Mouse (Mus musculus): ENCODE measurements around the gene Nav2. TPM values are rescaled to one million over a fixed set of nuclear protein-coding genes. Genes with fewer than 3 reads are reported as not detected.

Nav2 gene
- polyA plus RNA-seq, 1 experiment from 2014 or later = 36.1 TPM

DNA sequence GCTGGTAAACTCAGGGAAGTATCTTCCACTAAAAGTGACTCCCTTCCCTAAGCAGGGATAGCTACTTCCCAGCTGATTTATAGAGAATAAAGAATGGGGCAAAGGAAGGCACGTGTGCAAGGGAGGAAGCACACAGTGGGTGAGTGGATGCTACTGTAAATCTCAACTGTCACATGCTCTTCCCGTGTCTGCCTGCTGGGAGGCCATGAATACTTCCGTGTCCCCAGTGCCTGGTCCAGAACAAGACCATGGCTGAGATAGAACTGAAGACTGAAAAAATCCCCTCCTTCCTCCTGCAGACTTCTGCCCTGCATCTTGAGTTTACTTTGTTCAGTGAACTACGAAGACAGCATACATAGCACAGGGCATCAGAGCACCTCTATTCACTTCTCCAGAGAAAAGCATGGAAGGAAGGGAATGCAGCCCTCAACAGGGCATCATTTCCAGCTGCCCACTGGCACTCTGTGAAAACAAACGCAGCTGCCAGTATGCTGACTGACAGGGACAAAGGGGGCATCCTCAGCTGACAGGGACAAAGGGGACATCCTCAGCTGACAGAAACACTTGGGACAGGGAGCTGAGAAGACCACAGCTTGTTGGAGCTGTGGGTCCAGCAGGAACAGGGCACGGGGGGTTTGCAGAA is 138.0 kb downstream of the Nav2 start:
- no peaks in the 10 kb centered on the region for H3K27me3 ChIP-seq (ENCODE audit: control insufficient read depth, insufficient read depth, low read length)

DNA sequence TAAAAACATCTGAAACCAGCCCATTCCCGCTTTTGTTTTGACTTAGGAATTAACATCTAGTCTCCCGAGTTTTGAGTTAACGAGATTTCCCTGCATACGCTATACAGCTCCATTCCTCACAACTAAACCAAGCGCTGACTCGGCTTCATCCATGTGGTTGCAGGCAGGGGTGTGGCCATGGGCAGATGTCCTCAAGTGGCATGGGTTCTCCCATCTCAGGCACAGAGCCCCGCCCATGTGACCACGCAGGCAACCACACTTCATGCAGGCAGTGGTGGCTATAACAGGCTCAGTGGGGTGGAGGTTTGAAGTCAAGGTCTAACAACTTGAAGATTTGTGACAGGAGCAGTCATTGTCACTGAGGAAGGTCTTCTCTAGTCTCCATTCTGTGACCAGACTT is 138.8 kb downstream of the Nav2 start:
- no peaks in the 10 kb centered on the region for H3K27me3 ChIP-seq (ENCODE audit: control insufficient read depth, insufficient read depth, low read length)
- no peak for DNase-seq (ENCODE audit: low spot score)
- no peak overlapping the region for H3K4me3 ChIP-seq (ENCODE audit: low read depth, low read length)
- H3K4me2 ChIP-seq (replicated peaks; ENCODE audit: low read depth, low read length) = no peak overlapping the region
- H3K27ac ChIP-seq (ENCODE audit: low read depth, low read length) = no peak overlapping the region
- no peaks in the 10 kb centered on the region for H3K9me3 ChIP-seq (ENCODE audit: control insufficient read depth, low read length)
- no peak for ATAC-seq (ENCODE audit: low FRiP score)
- H3K4me1 ChIP-seq (replicated peaks; ENCODE audit: control insufficient read depth, insufficient read depth, low read length) = peaks cover 21% of the 10 kb centered on the region
- 65% methylated on average over 8 of the region's 8 CpGs for whole genome bisulfite sequencing
- no peaks in the 10 kb centered on the region for H3K36me3 ChIP-seq (ENCODE audit: control insufficient read depth, insufficient read depth, low read length)
- no peak overlapping the region for H3K9ac ChIP-seq (ENCODE audit: low read depth, low read length)

More for the DNA sequence above, 138.0 kb downstream of the Nav2 start:
- no peak for DNase-seq (ENCODE audit: low spot score)
- Histone ChIP-seq H3K27ac (ENCODE audit: low read depth, low read length) (no peak overlapping the region), H3K36me3 (ENCODE audit: control insufficient read depth, insufficient read depth, low read length) (no peaks in the 10 kb centered on the region), H3K9ac (ENCODE audit: low read depth, low read length) (no peak overlapping the region), H3K9me3 (ENCODE audit: control insufficient read depth, low read length) (no peaks in the 10 kb centered on the region), H3K4me2 (replicated peaks; ENCODE audit: low read depth, low read length) (no peak overlapping the region), H3K4me1 (replicated peaks; ENCODE audit: control insufficient read depth, insufficient read depth, low read length) (peaks cover 25% of the 10 kb centered on the region), H3K4me3 (ENCODE audit: low read depth, low read length) (no peak overlapping the region)
- ATAC-seq (ENCODE audit: low FRiP score) = no peak
- 64% methylated on average over 6 of the region's 6 CpGs for WGBS

DNA sequence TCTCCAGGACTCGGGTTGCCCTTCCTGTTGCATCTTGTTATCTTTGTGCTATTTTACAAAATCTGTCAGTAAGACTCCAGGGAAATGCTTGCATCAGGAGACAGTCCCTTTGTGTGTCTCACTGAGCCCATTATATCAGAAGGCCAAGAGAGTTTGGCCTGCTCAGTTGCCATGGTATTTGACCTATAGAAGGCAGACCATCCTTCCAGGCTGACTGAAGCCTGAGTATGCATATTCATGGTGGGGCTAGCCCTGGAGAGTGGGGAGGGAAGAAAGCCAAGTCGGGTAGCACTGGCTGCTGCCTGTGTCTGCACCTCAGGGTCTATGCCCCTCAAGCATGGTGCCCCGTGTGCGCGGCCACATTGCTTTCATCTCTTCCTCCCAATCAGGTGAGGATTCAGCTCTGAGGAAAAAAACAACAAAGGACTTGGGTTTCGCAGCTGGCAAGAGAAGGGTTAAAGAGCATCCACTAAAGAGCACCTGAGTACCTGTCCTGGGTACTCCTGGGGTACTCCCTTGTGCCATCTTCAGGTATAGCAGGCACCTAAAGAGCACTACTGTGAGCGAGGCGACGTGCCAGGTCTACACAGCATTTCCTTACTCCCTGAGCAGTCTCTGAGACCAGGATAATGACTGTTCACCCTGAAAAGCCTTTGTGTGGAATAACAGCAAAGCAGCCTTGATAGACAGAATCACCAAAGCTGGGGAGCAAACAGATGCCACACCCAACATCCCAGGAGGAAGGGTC is 144.5 kb downstream of the Nav2 start:
- Histone ChIP-seq H3K27ac (ENCODE audit: low read depth, low read length) (peak overlapping the region; percentile 73), H3K4me2 (replicated peaks; ENCODE audit: low read depth, low read length) (no peak overlapping the region)

DNA sequence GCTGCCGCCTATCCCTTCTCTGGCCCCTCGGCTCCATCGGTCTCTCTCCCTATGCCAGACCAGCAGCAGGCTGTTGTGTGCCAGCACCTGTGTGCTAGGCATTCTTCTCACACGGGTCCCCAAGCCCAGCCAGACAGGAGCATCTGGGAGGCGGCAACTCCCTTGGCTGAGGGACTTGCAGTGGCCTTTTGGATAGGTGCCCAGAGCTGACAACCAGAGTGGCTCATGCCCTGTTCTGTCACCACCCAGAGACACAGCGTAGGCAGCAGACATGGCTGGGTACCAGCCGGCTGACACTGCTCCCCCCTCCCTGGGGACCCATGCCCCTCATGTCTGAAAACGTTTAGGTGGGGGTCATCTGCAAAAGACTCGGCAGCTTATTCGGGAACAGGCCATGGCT is 146.8 kb downstream of the Nav2 start:
- Histone ChIP-seq H3K4me1 (replicated peaks; ENCODE audit: control insufficient read depth, insufficient read depth, low read length) (peaks cover 17% of the 10 kb centered on the region), H3K27me3 (ENCODE audit: control insufficient read depth, insufficient read depth, low read length) (no peaks in the 10 kb centered on the region), H3K4me3 (ENCODE audit: low read depth, low read length) (no peak overlapping the region), H3K36me3 (ENCODE audit: control insufficient read depth, insufficient read depth, low read length) (no peaks in the 10 kb centered on the region), H3K4me2 (replicated peaks; ENCODE audit: low read depth, low read length) (no peak overlapping the region), H3K27ac (ENCODE audit: low read depth, low read length) (no peak overlapping the region), H3K9ac (ENCODE audit: low read depth, low read length) (no peak overlapping the region), H3K9me3 (ENCODE audit: control insufficient read depth, low read length) (no peaks in the 10 kb centered on the region)
- ATAC-seq (ENCODE audit: low FRiP score) (no peak), DNase-seq (ENCODE audit: low spot score) (no peak)
- WGBS = 86% methylated on average over 10 of the region's 10 CpGs

More for the DNA sequence above, 144.5 kb downstream of the Nav2 start:
- H3K9me3 ChIP-seq (ENCODE audit: control insufficient read depth, low read length) = no peaks in the 10 kb centered on the region
- peak; percentile 54 for DNase-seq (ENCODE audit: low spot score)
- 58% methylated on average over 9 of the region's 9 CpGs for WGBS
- H3K4me3 ChIP-seq (ENCODE audit: low read depth, low read length) = no peak overlapping the region
- ATAC-seq (ENCODE audit: low FRiP score) = peak; percentile 90
- no peaks in the 10 kb centered on the region for H3K36me3 ChIP-seq (ENCODE audit: control insufficient read depth, insufficient read depth, low read length)
- H3K27me3 ChIP-seq (ENCODE audit: control insufficient read depth, insufficient read depth, low read length) = no peaks in the 10 kb centered on the region
- peaks cover 19% of the 10 kb centered on the region for H3K4me1 ChIP-seq (replicated peaks; ENCODE audit: control insufficient read depth, insufficient read depth, low read length)
- peak overlapping the region; percentile 42 for H3K9ac ChIP-seq (ENCODE audit: low read depth, low read length)

DNA sequence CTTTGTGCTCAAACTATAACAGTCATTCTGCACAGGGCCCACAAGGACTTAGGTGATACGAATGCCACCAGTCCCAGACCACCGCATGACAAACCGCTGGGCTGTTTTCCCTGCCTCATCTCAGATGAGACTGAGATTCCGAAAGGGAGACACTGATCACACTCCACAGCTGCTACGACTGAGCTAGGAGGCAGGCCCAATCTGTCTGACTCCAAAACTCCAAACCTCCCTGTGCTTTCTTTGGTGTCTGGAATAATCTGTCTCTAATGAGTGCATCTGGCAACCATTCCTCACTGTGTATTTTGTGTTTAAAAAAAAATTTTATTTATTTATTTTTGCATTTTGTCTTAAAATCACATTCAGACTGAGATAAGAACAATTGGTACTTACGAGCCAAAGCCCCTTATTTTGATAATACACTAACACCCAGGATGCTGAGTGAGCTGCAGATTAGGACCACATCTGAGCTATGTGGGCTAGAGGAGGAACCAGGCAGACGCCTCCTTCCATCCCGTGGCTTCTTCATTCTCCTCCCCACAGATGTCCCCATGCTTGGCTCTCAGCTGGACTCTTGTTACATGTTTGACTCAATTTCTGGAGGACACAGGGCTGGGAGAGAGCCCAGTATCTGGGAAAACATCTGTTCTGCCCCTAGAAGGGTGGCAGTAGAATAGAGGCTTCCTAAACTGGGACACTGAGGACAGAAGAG is 149.9 kb downstream of the Nav2 start:
- WGBS = 75% methylated on average over 8 of the region's 8 CpGs
- no peak overlapping the region for H3K27ac ChIP-seq (ENCODE audit: low read depth, low read length)
- peaks cover 5% of the 10 kb centered on the region; the same call in 1 of the 2 replicates for H3K4me1 ChIP-seq (replicated peaks; ENCODE audit: control insufficient read depth, insufficient read depth, low read length)

DNA sequence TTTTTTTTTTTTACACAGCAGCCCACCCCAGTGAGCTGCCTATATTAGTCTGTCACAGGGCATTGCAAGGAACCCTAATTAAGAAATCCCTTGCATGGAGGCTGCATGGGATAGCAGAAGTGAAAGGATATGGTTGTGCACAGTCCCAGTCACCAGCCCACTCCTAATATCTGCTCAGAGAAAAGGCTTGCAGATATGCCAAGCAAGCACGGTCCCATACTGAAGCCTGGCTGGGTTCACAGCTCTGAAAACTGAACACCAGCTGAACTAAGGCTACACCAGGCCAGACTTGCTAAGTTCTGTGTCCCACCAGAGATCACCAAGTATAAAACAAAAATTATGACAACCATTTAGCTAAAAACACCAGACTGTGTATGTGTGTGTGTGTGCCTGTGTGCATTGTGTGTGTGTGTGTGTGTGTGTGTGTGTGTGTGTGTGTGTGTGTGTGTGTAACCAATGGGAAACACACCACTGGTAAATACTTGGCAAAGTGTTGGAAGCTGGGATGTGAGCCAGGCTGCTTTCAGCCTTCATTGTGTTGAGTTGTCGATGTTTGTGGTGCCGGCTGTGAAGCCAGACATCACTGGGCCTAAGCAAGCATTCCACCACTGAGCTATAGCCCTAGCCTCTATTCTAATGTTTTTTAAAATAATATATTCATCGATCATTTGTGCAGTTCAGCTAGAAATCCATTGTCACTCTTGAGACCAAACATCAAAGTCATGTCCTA is 156.4 kb downstream of the Nav2 start:
- no peak overlapping the region for H3K9ac ChIP-seq (ENCODE audit: low read depth, low read length)
- ATAC-seq (ENCODE audit: low FRiP score) (no peak), DNase-seq (ENCODE audit: low spot score) (no peak)
- no peaks in the 10 kb centered on the region for H3K36me3 ChIP-seq (ENCODE audit: control insufficient read depth, insufficient read depth, low read length)
- peak overlapping the region; percentile 79 for H3K27ac ChIP-seq (ENCODE audit: low read depth, low read length)
- H3K9me3 ChIP-seq (ENCODE audit: control insufficient read depth, low read length) = no peaks in the 10 kb centered on the region
- H3K4me3 ChIP-seq (ENCODE audit: low read depth, low read length) = no peak overlapping the region
- H3K4me2 ChIP-seq (replicated peaks; ENCODE audit: low read depth, low read length) = no peak overlapping the region
- no peaks in the 10 kb centered on the region for H3K27me3 ChIP-seq (ENCODE audit: control insufficient read depth, insufficient read depth, low read length)
- peaks cover 25% of the 10 kb centered on the region for H3K4me1 ChIP-seq (replicated peaks; ENCODE audit: control insufficient read depth, insufficient read depth, low read length)
- 85% methylated on average over 4 of the region's 4 CpGs for WGBS

More for the DNA sequence above, 149.9 kb downstream of the Nav2 start:
- H3K36me3 ChIP-seq (ENCODE audit: control insufficient read depth, insufficient read depth, low read length) = no peaks in the 10 kb centered on the region
- H3K4me2 ChIP-seq (replicated peaks; ENCODE audit: low read depth, low read length) = no peak overlapping the region
- ATAC-seq (ENCODE audit: low FRiP score) = no peak
- no peaks in the 10 kb centered on the region for H3K27me3 ChIP-seq (ENCODE audit: control insufficient read depth, insufficient read depth, low read length)
- H3K9me3 ChIP-seq (ENCODE audit: control insufficient read depth, low read length) = no peaks in the 10 kb centered on the region
- H3K4me3 ChIP-seq (ENCODE audit: low read depth, low read length) = no peak overlapping the region
- no peak overlapping the region for H3K9ac ChIP-seq (ENCODE audit: low read depth, low read length)
- DNase-seq (ENCODE audit: low spot score) = no peak

DNA sequence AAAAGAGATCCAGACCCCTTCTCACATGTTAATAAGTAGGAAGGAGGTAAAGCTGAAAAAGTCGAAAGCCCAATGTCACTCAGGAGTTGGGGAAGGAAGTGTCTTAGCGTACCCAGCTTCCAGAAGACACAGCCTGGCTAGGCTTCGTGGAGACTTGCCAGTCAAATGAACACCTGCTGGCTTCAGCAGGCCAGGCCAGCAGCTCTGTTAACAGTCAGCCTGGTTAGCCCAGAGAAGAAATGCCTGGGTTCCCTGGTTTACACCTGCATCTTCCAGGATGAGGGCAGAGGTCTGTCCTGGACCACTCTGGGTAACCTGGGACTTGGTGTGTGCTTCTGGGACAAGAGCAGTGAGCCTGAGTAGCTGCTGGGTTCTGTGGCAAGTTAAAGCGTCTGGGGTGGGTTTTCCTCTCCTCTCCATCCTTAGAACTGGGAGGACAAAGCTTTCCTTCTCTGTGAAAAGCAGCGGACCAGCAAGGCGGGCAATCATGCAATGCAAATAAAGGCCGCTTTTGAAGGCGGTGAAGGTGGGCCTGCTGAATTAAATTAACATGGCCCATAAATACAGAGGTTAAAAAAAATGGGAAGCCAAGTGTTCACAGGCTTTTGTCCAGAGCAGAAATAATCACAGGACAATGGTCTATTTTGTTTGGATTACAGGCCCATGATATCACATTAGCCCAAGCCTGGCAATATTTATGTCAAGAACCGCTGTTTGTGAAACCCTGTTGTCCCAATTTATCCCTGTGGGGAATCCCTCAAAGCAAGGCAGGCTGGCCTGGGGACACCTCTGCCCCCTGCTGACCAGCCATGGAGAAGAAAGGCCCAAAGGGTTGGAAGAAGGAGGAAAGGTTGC is 157.3 kb downstream of the Nav2 start:
- peaks cover 28% of the 10 kb centered on the region for H3K4me1 ChIP-seq (replicated peaks; ENCODE audit: control insufficient read depth, insufficient read depth, low read length)
- WGBS = 31% methylated on average over 9 of the region's 9 CpGs

DNA sequence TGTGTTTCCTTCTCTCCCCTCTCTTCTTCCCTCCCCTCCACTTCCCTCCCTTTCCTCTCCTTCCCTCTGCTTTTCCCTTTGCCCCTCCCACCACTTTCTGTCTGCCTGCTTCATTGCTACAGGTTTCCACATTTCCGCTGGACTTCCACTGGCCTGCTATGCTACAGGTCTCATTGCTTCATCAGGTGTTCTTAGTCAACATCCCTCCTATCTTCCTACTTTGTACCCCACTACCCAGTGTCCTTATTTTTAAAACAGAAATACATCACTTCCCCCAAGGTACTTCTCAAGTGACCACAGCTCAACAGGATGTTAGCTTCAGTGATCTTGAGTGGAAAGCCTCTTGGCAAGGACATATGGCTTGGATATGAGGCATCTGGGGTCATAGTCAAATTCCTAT is 158.3 kb downstream of the Nav2 start:
- Histone ChIP-seq H3K27ac (ENCODE audit: low read depth, low read length) (peak overlapping the region; percentile 79), H3K9ac (ENCODE audit: low read depth, low read length) (no peak overlapping the region), H3K4me2 (replicated peaks; ENCODE audit: low read depth, low read length) (no peak overlapping the region), H3K9me3 (ENCODE audit: control insufficient read depth, low read length) (no peaks in the 10 kb centered on the region), H3K4me1 (replicated peaks; ENCODE audit: control insufficient read depth, insufficient read depth, low read length) (peaks cover 32% of the 10 kb centered on the region), H3K36me3 (ENCODE audit: control insufficient read depth, insufficient read depth, low read length) (no peaks in the 10 kb centered on the region), H3K4me3 (ENCODE audit: low read depth, low read length) (no peak overlapping the region), H3K27me3 (ENCODE audit: control insufficient read depth, insufficient read depth, low read length) (no peaks in the 10 kb centered on the region)
- ATAC-seq (ENCODE audit: low FRiP score) = no peak
- WGBS = 76% methylated on average over 1 of the region's 1 CpGs
- DNase-seq (ENCODE audit: low spot score) = no peak

More for the DNA sequence above, 157.3 kb downstream of the Nav2 start:
- H3K27me3 ChIP-seq (ENCODE audit: control insufficient read depth, insufficient read depth, low read length) = no peaks in the 10 kb centered on the region
- H3K27ac ChIP-seq (ENCODE audit: low read depth, low read length) = peak overlapping the region; percentile 79
- ATAC-seq (ENCODE audit: low FRiP score) (peak; percentile 46; the same call in 1 of the 2 replicates), DNase-seq (ENCODE audit: low spot score) (peak; percentile 57)
- H3K4me3 ChIP-seq (ENCODE audit: low read depth, low read length) = no peak overlapping the region
- 0 out of 2 replicates have a peak overlapping the region, but pooled peaks have one; percentile 5 for H3K4me2 ChIP-seq (replicated peaks; ENCODE audit: low read depth, low read length)
- no peak overlapping the region for H3K9ac ChIP-seq (ENCODE audit: low read depth, low read length)
- no peaks in the 10 kb centered on the region for H3K36me3 ChIP-seq (ENCODE audit: control insufficient read depth, insufficient read depth, low read length)
- no peaks in the 10 kb centered on the region for H3K9me3 ChIP-seq (ENCODE audit: control insufficient read depth, low read length)

All from hindbrain, embryonic 11.5 days (tissue).